Mouse (Mus musculus) kidney, postnatal 25 days (tissue): ENCODE results near the gene Dynlt1c.
"Not testable (repeated sequence)": the region's sequence is repeated elsewhere in the genome, so short reads cannot be mapped to it uniquely, and the experiment has no call there.

Source experiments
- DNase-seq, 2 experiments: peaks; one replicate each; pipeline ENCODE4 v3.0.0; 2021; ENCODE audit warnings: mixed read lengths in 2 of 2

Dynlt1c gene

DNA sequence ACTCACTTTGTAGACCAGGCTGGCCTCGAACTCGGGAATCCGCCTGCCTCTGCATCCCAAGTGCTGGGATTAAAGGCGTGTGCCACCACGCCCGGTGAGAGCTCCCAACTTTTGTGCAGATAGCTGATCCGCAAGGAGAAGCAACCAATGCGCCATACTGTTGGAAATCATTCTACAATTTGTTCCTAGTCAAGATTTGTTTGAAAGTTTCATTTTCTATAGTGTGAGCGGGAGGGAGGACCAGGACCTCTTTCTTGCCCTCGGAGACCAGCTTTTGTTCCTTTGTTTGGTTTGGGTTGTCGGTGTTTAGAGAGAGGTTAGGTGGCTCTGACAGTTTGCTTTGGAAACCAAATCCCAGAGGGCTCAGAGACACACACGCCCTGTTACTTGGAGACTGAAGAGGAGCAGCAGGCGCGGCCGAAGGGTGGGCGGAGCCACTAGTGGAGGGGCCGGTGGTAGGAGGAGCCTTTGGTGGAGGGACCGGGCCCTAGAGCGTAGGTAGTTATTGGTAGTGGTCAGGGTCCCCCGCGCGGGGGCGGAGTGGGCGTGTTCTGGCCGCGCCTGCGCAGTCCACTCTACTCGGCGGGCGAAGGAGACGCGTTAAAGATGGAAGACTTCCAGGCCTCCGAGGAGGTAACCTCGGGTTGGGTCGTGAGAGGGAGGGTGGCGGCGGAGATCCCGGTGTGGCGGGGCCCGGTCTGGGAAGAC is at the start of gene Dynlt1c:
Dynlt1c (plus strand) TSS at position 468 of the 708 bp plus-strand sequence.
- DNase-seq: peak; percentile 84 to 90

DNA sequence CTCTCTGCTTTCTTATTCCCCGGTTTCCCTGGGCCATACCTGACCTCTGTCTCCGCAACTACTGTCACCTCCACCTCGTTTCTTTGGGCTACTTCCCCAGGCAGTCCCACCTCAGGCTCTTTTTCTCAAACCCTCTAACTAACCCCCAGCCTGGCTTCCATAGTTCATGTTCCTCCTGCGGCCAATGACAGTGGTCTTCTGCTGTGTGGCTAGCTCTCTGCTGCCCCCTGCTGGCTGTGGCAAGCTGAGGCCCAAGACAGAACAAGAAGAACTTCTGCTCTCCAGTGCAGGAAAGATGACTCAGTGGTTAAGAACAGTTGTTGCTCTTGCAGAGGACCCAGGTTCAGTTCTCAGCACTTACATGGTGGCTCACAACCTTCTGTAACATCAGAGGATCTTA is 47.7 kb upstream of the Dynlt1c start:
- not testable (repeated sequence) for DNase-seq

DNA sequence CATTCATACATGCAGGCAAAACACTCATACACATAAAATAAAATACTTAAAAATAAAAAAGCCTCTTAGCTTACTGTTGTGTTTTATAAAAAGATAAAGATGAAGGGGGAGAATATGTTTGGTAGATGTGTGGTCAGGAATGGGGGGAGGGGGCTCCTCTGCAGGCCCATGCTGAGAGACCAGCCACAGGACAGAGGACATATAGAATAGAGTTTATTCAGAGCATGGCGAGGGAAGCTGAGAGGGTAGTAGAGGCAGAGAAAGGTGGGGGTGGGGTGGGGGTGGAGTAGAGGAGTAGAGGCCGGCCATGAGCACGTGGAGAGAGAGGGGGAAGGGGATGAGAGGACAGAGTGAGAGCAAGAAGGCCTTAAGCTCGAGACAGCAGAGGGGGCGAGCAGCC is 47.2 kb upstream of the Dynlt1c start:
- DNase-seq: not testable (repeated sequence)

DNA sequence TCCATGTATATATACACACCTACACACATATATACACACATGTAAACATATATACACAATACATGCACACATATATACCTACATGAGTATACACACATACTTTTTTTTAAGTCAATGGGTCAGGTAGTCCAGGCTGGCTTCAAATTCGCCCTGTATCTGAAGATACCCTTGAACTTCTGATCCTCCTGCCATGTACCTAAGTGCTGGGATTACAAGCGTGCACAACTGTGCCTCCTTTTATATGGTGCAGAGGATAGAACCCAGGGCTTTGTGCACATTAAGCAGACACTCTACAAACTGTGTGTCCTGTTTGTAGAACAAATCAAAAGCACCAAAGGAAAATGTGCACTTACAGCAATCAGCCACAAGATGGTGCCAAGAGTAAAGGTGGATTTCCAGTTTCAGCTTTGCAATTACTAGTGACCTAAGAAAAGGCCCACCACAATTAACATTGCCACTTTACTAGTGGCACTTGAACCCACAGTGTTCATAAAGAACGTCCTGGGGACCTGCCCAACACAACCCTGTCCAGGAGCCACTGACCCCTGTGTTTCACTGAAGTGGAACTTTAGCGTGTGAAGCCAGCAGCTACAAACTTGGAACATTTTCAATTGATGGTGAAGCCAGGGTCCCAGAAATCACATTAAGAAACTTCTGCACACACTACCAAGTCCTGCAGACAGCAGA is 41.9 kb upstream of the Dynlt1c start:
- not testable (repeated sequence) for DNase-seq

DNA sequence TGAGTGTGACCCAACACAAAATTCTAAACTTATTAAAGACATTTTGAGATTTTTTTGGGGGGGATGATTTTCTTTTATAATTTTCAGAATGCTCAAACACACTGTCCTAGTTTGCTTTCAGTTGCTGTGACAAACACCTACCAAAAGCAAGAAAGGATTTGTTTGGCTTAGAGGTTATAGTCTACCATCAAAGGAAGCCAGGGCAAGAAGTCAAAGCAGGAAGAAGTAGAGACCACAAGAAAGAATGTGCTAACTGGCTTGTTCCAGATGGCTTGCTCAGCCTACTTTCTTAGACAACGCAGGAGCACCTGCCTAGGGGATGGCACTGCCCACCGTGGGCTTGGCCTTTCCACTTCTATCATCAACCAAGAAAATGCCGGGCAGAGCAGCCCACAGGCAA is 36.6 kb upstream of the Dynlt1c start:
- not testable (repeated sequence) for DNase-seq

- not testable (repeated sequence) for DNase-seq
Measured at GRCm38 (mm10) chr17:6567908-6568307, 33.6 kb upstream of the Dynlt1c start.

DNA sequence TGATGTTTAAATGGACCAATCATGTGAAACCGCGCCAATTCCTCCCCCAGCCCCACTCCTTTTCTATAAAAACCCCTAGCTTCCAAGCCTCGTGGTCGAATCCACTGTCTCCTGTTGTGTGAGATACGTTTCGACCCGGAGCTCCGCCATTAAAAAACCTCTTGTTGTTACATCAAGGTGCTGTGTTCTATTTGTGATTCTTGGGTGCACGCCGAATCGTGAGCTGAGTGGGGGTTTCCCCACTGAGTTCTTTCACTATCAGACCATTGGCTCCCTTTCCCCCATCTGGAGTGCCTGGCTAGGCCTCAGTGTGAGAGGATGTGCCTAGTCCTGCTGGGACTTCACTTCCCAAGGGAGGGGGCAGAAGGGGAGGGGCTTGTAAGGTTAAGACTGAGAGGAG is 30.2 kb upstream of the Dynlt1c start:
- DNase-seq: not testable (repeated sequence)

DNA sequence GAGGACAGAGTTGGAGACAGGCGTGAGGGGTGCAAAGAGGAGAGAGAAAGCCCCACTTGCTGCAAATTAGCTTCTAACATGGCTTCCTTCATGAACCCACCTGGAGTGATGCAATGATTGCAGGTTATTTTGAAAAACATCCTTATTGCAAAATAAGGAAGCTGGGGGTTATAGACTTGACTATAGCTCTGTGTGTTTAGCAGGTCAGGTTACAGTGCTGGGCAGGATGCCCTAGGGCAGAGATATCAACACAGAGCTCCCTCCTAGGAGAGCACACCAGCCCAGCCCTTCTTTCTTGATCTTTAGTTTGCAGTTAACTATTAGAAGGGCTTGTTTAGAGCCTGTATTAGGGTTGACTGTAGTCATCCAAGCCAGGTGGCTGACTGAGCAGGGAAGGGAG is 29.3 kb upstream of the Dynlt1c start:
- DNase-seq: not testable (repeated sequence)

- DNase-seq: not testable (repeated sequence)
Measured at GRCm38 (mm10) chr17:6575376-6575775, 26.1 kb upstream of the Dynlt1c start.

DNA sequence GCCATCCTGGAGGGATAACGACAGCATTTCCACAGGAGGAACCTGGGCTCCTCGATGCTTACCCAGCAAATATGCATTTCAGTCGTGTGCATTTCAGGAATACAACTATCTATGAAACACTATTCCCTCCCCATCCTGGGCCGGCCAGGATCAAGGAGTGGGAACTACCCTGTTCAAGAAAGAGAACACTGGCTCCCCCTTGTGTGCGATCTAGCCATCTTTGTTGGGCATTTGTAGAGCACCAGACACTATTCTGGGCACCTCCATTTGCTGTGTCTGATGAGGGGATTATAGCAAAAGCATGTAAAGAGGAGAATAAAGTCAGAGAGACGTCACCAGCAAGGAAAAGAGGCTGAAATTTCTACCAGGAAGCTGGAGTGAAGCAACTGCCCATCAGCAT is 12.8 kb upstream of the Dynlt1c start:
- DNase-seq: not testable (repeated sequence)

GRCm38 (mm10) chr17:6592109-6592508 is 9.4 kb upstream of the Dynlt1c start:
- DNase-seq: not testable (repeated sequence)

DNA sequence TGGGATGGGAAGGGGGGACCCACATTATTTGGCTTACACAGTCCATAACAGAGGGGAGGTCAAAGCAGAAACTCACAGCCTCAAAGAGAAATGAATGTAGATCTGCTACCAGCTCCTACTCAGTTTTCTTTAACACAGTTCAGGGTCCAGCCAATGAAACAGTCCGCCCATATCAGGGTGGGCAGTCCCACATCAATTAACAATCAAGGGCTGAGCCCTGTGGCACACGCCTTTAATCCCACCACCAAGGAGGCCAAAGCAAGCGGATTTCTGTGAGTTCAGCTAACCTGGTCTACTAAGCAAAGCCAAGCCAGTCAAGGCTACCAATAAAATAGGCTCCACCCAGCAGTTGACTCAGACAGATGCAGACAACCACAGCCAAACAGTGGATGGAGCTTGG is 7.6 kb upstream of the Dynlt1c start:
- DNase-seq: not testable (repeated sequence)

DNA sequence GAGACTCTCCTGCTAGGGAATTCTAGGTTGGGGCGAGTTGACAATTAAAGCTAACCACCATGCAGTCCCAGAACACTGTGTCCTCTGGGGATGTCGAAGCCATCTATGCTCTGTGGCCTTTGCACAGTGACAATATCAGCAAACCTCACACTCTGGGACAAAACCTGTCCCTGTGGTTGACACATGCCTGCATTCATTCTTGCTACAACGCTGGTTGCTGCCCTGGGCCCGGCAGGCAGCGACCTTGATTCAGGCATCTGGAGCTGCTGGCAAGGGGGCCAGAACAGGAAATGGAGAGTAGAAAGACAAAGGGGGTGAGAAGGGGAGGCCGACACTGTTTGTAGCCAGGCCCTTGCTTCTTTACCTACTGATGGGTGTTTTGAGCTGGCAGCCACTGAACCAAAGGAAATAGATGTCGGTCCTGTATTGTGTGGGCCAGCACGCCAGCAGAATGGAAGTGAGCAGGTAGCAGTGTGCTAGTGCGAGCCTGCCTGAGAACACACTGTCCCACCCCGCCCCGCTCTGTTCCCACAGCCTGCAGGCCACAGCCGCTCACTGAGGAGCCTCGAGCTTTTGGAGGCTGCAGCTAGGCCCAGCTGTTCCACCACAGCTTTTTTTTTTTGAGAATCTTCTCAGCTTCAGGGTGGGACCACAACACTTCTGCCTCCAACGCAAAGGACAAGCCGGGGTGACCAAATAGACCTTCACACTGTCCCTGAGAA is 5.5 kb upstream of the Dynlt1c start:
- DNase-seq: peak in 1 of 2 experiments; percentile 36

GRCm38 (mm10) chr17:6598356-6598755 is 3.1 kb upstream of the Dynlt1c start:
- DNase-seq: not testable (repeated sequence)

GRCm38 (mm10) chr17:6600216-6600911 is 1.1 kb upstream of the Dynlt1c start:
- DNase-seq: peak in 1 of 2 experiments; percentile 27

DNA sequence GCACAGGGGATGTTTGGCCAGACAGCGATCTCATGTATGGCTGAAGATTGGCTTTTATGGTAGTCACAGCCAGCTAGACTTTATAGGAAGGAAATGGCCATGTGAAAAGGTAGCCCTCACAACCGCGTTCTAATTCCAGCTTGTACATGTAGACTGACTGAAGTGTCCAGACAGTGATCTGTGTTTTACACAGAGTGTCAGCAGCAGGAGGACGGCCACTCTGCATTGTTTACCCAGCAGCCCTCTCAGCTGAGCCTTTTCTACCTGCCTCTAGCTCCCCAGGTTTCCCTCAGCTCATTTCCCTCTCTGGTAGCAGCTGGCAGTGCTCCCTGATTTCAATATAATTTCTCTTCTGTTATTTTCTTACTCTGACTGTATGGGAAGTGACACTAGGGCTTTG is 734 bp downstream of the Dynlt1c start:
- DNase-seq: not testable (repeated sequence)

GRCm38 (mm10) chr17:6605347-6605746 is 3.9 kb downstream of the Dynlt1c start:
- peak in 1 of 2 experiments; percentile 37 for DNase-seq

GRCm38 (mm10) chr17:6613524-6613923 is 12.1 kb downstream of the Dynlt1c start:
- not testable (repeated sequence) for DNase-seq

GRCm38 (mm10) chr17:6614316-6614715 is 12.8 kb downstream of the Dynlt1c start:
- DNase-seq: not testable (repeated sequence)

DNA sequence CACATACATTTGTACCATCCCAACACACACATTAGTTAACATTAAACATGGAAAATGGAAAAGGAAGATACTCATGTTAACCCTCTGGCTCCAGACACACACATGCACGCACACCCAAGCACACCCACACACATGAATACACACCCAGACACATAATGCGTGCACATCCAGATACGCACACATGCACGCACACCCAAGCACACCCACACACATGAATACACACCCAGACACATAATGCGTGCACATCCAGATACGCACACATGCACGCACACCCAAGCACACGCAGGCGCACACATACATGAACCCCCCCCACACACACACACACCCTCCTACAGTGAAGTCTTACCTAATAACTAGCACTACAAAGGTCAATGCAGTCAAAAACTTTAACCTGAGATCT is 15.3 kb downstream of the Dynlt1c start:
- DNase-seq: not testable (repeated sequence)

DNA sequence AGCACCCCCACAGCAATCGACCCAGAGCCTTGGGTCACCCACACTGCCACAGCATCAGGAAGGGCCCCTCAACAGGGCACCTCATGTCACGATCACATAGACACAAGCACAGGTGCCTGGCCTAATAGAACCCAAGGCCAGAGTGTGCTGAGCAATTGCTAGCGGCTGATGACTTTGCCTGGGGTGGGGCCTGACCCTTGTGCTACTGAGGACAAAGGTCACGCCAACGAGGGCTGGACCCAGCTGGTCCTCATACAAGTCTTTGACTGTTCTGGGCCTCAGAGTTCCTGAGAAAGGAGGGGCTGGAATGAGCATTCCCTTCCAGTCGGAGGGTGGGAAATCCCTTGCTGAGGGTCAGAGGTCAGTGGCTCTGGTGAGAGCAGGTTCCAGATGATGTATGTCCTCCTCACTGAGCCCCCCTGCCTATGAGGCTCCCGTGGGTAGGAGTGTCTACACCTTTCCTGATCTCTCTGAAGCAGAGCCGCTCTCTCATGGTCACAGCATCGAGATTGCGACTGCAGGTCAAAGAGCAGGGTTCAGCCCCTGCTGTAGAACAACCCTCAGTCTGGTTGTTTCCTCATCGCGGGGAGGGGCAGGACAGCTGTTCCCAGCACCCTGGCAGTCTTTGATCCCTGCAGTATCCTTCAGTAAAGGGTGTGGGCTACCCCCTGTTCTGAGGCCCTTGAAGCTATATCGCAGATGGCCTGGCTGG is 16.4 kb downstream of the Dynlt1c start:
- not testable (repeated sequence) for DNase-seq

DNA sequence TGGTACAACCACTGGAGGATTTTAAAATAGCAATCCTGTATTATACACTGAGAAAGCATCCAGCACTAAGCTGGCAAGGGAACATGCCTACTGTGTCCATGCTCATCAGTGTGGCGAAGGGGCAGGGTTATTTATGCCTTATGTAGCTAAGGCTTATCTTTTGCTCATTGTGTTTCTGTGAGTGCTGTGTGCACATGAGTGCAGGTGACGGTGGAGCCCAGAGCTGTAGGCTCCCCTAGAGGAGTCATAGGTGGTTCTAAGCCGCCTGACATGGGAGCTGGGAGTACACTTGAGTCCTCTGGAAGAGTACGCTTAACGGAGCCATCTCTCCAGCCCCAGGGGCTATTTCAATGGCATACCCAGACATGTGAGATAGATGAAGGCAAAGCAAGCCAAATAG is 17.8 kb downstream of the Dynlt1c start:
- not testable (repeated sequence) for DNase-seq
